Mouse (Mus musculus) brain, adult 2 months (tissue): ENCODE data around the gene Gm3238.
"Not testable (repeated sequence)": the region's sequence is repeated elsewhere in the genome, so short reads cannot be mapped to it uniquely, and the experiment has no call there.

ENCODE experiments used
- DNase-seq: peaks from one replicate; pipeline ENCODE4 v3.0.0; 2011; ENCODE audit warnings: low read depth, low spot score

Gm3238 gene

DNA sequence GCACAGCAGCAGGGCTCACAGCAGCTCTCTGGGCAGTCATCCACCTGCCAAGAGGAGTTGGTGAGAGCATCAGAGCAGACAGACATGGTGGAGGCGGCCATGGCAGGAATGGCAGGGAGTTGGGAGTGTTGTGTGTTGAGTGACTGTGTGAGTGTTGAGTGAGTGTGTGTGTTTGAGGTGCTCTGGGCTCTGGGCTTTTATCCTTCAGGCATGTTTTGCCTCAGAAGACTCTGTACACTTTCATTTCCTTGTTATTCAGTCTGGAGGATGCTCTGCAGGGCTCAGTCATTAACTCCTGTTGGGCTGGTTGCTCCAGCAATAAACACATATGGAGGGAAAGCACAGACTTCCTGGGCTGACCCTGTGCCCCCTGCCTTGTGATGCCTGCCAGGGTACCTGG lies at the start of gene Gm3238:
Gm3238 (minus strand) TSS at position 101 of the 400 bp plus-strand sequence.
- DNase-seq: not testable (repeated sequence)

DNA sequence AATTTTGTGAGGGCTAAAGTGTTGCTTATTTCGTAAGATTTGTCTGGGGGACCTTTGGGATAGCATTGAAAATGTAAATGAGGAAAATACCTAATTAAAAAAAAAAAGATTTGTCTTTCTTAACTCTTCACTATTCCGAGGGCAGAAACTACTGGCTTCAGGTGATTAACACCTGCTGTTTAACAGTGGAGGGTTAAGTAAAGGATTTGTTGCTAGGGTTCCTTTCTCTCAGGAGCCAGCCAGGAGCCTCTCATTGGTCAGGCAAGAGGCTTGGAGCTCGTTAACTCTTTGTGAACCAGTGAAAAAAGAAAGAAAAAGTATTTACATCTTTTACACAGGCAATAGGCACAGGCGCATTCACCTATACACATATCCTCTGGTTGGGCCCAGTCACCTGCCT lies 48.1 kb upstream of the Gm3238 start:
- no peak for DNase-seq

DNA sequence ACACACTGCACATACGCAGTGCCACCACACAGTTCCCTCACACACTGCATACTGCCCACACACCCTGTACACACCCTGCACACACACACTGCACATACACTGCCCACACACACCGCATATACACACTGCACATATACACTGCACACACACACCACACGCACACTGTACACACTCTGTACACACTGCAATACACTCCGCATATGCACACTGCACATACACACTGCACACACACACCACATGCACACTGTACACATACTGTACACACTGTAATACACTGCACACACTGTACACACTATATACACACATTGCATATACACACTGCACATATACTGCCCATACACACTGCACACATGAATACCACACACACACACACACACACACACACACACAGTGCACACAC lies 47.4 kb upstream of the Gm3238 start:
- no peak for DNase-seq

DNA sequence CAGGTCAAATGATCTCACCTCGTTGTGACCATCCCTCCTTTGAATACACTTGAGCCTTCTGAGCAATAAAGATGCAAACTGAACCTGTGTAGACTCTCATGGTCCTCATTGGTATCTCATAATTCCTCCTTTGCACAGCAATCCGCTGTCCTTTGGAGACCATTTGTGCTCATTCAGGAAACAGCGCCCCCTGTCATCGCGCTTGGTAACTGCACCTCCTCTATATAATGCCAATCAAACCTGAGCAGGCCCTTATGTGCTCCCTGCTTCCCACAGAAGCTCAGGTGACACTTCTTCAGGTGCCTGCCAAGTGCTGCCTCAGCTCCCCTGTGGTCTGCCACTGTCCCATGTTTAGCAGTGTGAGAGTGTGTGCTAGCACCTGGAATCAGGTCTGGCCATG lies 44.4 kb upstream of the Gm3238 start:
- DNase-seq: peak; percentile 19

DNA sequence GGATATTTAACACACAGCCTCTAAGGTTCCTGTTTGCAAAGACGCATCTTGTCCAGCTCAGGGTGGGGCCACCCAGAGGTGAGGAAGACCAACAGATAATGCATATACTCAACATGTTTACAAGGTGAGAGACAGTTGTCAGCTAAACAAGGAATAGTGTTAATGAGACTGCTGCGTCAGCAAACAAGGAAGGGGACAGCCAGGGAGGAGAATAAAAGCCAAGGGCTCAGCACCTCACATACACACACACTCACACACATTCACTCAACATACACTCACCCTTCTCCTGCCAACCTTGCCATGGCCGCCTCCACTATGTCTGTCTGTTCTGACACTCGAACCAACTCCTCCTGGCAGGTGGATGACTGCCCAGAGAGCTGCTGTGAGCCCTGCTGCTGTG lies 43.3 kb upstream of the Gm3238 start, which contains the start of gene Gm2696:
Gm2696 (plus strand) TSS at position 301 of the 400 bp plus-strand sequence.
- no peak for DNase-seq

DNA sequence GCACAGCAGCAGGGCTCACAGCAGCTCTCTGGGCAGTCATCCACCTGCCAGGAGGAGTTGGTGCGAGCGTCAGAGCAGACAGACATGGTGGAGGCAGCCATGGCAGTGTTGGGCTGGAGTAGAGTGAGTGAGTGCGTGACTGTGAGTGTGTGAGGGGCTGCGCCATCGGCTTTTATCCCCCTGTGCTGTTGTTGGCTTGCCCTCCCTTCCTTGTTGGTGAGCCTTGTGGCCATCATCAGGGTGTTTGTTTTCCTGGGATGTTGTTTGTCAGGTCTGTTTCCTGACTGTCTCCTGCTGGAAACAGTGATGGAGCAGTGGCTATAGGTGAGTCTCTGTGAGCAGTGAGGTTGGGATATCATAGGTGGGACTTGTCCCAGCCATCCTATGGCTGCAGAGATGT lies 40.6 kb upstream of the Gm3238 start, which contains the start of gene Gm9507:
Gm9507 (minus strand) TSS at position 101 of the 400 bp plus-strand sequence.
- DNase-seq: no peak

DNA sequence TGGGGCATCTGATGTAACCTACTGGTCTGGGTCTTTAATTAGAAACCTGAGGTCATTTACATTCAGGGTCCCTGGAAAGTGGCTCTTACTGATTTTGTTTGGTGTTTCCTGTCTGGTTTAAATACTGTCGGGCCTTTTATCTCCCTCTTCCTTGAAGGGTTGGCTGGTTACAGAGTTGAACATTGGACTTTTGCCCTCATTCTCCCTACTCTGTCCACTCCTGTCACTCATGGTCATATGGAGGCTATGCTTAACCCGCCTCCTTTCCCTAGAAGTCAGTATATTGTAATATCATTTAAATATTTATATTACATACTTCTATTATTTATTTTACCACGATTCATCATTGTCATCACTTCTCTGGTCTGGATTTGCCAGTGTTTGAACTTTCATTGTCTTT lies 33.0 kb upstream of the Gm3238 start:
- no peak for DNase-seq

DNA sequence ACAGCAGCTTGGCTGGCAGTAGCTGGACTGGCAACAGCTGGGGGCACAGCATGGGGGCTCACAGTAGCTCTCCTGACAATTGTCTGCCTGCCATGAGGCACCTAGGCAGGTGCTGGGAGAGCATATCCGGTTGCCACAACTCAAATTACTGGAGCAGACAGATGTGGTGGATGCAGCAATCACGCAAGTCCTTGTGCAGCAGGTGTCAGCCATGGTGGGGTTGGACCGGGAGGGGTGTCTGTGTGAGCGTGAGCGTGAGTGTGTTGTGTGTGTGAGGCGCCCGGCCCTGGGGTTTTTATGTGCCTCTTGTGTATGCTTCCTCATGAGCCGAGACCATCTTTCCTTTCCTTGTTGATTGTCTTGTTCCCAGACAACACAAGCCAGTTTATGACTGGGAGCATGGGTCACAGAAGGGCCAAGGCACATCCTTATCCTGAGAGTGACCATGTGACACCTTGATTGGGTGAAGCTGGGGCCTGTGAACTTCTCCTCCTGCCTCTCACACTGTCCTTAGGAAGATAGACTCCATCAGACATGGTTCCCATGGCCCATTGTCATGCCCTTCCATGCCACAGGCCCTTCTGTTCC lies 27.9 kb upstream of the Gm3238 start, which contains the start of gene Gm19668:
Gm19668 (minus strand) TSS at position 213 of the 588 bp plus-strand sequence.
- DNase-seq: no peak

DNA sequence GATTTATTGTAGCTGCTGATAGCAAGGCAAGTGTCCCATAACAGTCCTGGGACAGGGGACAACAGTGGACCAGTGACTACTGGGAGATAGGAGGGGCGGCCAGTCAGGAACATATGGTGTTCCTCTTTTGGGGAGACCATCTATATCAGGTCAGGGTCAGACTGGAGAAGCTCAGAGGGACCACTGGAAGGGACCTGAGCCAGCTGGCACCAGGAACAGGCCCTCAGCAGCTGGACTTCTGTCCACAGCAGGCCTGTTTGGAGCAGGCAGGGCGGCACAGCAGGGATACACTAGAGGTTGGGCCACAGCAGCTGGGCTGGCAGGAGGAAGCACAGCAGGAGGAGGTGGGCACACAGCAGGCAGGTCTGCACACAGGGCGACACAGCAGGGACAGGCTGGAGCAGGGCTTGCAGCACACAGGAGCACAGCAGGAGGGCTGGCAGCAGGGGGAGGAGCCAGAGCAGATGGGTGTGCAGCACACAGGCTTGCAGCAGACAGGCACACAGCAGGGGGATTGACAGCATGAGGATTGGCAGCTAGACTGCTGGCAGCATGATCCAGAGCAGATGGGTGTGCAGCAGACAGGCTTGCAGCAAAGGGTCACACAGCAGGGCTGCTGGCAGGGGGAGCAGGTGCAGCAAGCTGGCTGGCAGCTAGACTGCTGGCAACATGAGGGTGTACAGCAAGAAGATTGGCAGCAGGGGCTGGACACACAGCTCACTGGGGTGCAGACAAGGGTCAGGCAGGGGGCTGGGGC lies 27.2 kb upstream of the Gm3238 start:
- DNase-seq: peak; percentile 23

DNA sequence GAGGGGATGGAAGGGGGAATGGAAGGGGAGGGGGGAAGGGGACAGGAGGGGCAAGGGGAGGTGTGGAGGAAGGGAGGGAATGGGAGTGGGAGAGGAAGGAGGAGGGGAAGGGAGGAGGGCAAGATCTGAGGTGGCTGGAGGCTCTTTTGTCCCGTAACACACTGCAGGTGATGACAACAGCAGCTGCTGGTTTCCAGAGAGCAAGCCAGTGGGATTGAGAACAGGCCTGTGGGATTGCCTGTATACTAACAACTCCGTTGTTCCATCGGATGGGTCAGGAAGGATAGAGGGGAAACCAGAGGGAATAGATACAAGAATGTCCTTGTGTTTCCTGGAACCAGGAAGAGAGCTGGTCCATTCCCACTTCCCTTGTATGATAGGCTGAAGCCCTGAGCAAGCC lies 26.6 kb upstream of the Gm3238 start:
- no peak for DNase-seq

DNA sequence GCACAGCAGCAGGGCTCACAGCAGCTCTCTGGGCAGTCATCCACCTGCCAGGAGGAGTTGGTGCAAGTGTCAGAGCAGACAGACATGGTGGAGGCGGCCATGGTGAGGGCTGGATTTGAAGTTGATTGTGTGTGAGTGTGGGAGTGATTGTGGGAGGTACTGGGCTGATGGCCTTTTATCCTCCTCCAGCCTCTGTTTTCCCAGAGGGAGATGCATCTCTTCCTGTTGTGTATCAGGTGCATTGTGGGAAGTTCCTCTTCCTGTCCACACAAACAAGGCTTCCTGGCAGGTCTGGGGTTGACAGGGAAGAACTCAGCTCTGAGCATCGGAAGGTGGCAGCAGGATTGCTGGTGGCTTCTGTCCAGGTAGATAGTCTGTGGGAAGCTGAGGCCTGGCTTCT lies 23.9 kb upstream of the Gm3238 start, which contains the start of gene Gm9639:
Gm9639 (minus strand) TSS at position 101 of the 400 bp plus-strand sequence.
- no peak for DNase-seq

DNA sequence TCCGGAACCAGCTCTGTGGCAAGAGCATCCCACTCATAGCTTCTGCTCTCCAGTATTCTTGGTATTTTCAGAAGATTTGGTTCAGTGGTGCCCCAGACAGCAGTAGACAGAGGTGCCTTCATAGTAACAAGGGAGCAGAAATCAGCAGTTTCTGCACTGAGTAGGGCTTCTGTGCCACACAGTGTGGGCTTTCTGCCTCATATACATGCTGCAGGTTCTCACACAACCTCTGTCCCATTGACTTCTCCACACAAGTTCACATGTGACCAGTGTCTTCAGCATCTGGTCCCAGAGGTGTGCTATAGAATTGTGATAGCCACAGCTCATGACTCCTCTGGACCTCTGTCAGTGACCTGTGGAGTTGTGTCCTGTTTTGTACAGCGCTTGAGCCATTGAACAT lies 17.5 kb upstream of the Gm3238 start:
- no peak for DNase-seq

DNA sequence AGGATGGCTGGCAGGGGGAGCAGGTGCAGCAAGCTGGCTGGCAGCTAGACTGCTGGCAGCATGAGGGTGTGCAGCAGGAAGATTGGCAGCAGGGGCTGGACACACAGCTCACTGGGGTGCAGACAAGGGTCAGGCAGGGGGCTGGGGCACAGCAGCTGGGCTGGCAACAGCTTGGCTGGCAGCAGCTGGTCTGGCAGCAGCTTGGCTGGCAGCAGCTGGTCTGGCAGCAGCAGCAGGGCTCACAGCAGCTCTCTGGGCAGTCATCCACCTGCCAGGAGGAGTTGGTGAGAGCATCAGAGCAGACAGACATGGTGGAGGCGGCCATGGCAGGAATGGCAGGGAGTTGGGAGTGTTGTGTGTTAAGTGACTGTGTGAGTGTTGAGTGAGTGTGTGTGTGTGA lies 16.8 kb upstream of the Gm3238 start, which contains the start of gene Gm7137:
Gm7137 (minus strand) TSS at position 325 of the 400 bp plus-strand sequence.
- DNase-seq: not testable (repeated sequence)

DNA sequence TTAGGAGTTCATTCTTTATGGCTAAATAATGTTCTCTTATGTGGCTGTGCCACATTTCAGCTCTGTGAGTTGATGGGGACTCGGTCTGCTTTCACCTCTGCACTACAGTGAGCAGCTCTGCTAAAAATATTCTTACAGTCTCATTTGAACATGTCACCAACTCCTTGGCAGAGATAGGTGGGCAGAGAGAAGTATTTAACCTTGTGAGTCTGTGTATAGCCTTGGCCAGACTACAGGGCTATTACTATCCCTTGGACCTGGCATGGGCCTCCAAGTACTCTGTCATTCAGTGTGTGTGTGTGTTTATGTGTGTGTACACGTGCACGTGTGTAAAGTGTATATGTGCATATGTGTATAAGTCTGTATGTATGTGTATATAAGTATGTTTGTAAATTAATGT lies 12.3 kb upstream of the Gm3238 start:
- not testable (repeated sequence) for DNase-seq

DNA sequence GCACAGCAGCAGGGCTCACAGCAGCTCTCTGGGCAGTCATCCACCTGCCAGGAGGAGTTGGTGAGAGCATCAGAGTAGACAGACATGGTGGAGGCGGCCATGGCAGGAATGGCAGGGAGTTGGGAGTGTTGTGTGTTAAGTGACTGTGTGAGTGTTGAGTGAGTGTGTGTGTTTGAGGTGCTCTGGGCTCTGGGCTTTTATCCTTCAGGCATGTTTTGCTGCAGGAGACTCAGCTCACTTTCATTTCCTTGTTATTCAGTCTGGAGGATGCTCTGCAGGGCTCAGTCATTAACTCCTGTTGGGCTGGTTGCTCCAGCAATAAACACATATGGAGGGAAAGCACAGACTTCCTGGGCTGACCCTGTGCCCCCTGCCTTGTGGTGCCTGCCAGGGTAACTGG lies 11.3 kb upstream of the Gm3238 start, which contains the start of gene Gm3250:
Gm3250 (minus strand) TSS at position 101 of the 400 bp plus-strand sequence.
- DNase-seq: not testable (repeated sequence)

DNA sequence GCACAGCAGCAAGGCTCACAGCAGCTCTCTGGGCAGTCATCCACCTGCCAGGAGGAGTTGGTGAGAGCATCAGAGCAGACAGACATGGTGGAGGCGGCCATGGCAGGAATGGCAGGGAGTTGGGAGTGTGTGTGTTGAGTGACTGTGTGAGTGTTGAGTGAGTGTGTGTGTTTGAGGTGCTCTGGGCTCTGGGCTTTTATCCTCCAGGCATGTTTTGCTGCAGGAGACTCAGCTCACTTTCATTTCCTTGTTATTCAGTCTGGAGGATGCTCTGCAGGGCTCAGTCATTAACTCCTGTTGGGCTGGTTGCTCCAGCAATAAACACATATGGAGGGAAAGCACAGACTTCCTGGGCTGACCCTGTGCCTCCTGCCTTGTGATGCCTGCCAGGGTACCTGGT lies 5.7 kb upstream of the Gm3238 start, which contains the start of gene Gm7138:
Gm7138 (minus strand) TSS at position 101 of the 400 bp plus-strand sequence.
- not testable (repeated sequence) for DNase-seq

DNA sequence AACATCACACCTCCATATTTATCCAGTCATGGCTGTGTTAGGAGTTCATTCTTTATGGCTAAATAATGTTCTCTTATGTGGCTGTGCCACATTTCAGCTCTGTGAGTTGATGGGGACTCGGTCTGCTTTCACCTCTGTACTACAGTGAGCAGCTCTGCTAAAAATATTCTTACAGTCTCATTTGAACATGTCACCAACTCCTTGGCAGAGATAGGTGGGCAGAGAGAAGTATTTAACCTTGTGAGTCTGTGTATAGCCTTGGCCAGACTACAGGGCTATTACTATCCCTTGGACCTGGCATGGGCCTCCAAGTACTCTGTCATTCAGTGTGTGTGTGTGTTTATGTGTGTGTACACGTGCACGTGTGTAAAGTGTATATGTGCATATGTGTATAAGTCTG lies 1.0 kb upstream of the Gm3238 start:
- DNase-seq: not testable (repeated sequence)

DNA sequence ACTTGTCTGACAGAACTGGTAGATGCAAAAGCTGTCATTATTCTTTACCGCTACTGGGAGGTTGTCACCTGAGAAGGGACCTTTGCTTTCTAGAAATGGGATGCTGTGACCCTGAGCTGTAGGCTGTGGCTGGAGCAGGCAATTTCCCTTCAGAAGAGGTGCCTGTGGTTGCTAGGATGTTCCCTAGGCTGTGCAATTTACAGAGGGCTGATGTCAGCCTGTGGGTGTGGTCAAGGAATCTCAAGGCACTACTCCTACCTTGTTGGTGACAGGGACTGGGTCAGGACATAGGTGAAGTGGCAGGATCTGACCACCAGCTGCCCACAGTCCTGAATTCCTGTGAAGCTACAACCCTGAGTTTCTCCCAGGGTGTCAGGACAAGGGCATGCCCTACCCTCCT lies 1.4 kb downstream of the Gm3238 start:
- DNase-seq: no peak

DNA sequence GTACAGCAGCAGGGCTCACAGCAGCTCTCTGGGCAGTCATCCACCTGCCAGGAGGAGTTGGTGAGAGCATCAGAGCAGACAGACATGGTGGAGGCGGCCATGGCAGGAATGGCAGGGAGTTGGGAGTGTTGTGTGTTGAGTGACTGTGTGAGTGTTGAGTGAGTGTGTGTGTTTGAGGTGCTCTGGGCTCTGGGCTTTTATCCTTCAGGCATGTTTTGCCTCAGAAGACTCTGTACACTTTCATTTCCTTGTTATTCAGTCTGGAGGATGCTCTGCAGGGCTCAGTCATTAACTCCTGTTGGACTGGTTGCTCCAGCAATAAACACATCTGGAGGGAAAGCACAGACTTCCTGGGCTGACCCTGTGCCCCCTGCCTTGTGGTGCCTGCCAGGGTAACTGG lies 11.5 kb downstream of the Gm3238 start, which contains the start of gene Gm3233:
Gm3233 (minus strand) TSS at position 101 of the 400 bp plus-strand sequence.
- not testable (repeated sequence) for DNase-seq

DNA sequence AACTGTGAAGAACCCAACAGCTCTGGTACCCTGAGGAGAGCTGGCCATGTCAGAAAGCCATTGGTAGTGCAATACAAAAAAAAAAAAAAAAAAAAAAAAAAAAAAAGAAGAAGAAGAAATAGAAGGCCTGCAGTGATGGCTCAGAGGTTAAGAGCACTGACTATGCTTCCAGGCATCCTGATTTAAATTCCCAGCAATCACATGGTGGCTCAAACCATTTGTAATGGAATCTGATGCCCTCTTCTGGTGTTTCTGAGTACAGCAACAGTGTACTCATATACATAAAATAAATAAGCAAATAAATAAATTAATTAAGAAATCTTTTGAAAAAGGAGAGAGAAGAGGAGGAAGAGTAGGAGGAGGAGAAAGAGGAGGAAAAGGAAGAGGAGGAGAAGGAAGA lies 17.7 kb downstream of the Gm3238 start:
- no peak for DNase-seq

DNA sequence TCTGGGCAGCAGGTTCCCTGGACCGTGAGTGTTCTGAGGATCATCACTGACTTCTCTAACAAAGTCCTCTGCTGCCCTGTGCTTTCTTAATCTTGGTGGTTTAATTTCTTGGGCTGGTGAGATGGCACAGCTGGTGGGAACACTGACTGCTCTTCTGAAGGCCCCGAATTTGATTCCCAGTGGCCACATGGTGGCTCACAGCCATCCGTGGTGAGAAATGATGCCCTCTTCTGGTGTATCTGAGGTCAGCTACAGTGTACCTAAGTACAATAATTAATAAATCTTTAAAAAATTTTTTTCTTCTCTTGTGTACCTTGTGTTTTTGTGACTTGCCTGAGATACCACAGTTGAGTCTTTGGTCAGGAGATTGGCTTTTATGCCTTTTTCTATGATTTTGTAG lies 18.8 kb downstream of the Gm3238 start:
- DNase-seq: not testable (repeated sequence)

DNA sequence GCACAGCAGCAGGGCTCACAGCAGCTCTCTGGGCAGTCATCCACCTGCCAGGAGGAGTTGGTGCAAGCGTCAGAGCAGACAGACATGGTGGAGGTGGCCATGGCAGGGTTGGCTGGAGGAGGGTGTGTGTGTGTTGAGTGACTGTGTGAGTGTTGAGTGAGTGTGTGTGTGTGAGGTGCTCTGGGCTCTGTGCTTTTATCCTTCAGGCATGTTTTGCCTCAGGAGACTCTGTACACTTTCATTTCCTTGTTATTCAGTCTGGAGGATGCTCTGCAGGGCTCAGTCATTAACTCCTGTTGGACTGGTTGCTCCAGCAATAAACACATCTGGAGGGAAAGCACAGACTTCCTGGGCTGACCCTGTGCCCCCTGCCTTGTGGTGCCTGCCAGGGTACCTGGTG lies 19.9 kb downstream of the Gm3238 start, which contains the start of gene Gm9736:
Gm9736 (minus strand) TSS at position 101 of the 400 bp plus-strand sequence.
- not testable (repeated sequence) for DNase-seq
